Mouse (Mus musculus) liver, postnatal 0 days (tissue): ENCODE results near the gene Efcab5.

ENCODE experiments used
- CTCF ChIP-seq: sonication (generic); IDR thresholded peaks from 2 replicates; pipeline ENCODE4 v1.5.1; 2016; ENCODE audit warnings: antibody characterized with exemption, low read depth
- EP300 ChIP-seq: IDR thresholded peaks from 2 replicates; pipeline ENCODE4 v1.6.1; 2016; ENCODE audit warnings: antibody characterized with exemption, low read depth, mild to moderate bottlenecking

GRCm38 (mm10) chr11:77160341-77160740 lies 28.4 kb downstream of the Efcab5 start:
- TF ChIP-seq CTCF (no peak), EP300 (no peak)
